Mouse (Mus musculus): ENCODE data around the gene Garnl3. TPM values are rescaled to one million over a fixed set of nuclear protein-coding genes. Genes with fewer than 3 reads are reported as not detected.

Gene Garnl3
- polyA plus RNA-seq, 1 experiment from 2014 or later = 9.4 TPM

DNA sequence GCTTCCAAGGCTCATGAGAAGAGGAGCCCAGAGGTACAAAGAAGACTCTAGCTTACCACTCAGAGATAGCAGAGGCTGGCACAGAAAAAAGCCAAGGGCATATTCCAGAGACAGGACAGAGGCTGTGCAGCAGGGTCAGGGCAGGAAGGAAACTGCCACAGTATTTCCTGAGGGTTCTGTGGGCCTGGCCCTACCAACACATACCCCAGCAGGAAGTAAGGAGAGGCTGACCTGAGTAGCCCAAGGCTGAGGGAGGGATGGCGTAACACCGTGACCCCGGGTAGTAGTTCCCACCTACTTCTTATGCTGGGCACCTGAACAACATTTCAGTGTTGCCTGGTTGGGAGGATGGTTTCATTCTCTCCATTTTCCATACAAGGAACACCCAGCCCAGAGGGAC, 35.6 kb upstream of the Garnl3 start:
- Histone ChIP-seq H3K36me3 (no peaks in the 10 kb centered on the region), H3K4me3 (no peak overlapping the region), H3K4me1 (peaks cover 54% of the 10 kb centered on the region), H3K27me3 (ENCODE audit: low read depth, poor library complexity, severe bottlenecking) (no peaks in the 10 kb centered on the region), H3K9me3 (replicated peaks) (no peaks in the 10 kb centered on the region), H3K27ac (0 out of 2 replicates have a peak overlapping the region, but pooled peaks have one; percentile 44)
- DNase-seq (ENCODE audit: low spot score) = no peak
- WGBS = 97% methylated on average over 3 of the region's 3 CpGs

- H3K36me3 ChIP-seq = no peaks in the 10 kb centered on the region
- peak overlapping the region; percentile 67 for H3K27ac ChIP-seq
- H3K4me3 ChIP-seq = no peak overlapping the region
- H3K4me1 ChIP-seq = peaks cover 54% of the 10 kb centered on the region
- no peak for DNase-seq (ENCODE audit: low spot score)
- 65% methylated on average over 7 of the region's 7 CpGs for WGBS
- H3K27me3 ChIP-seq (ENCODE audit: low read depth, poor library complexity, severe bottlenecking) = no peaks in the 10 kb centered on the region
- H3K9me3 ChIP-seq (replicated peaks) = no peaks in the 10 kb centered on the region
Observed at GRCm38 (mm10) chr2:33165710-33166374, 34.4 kb upstream of the Garnl3 start.

DNA sequence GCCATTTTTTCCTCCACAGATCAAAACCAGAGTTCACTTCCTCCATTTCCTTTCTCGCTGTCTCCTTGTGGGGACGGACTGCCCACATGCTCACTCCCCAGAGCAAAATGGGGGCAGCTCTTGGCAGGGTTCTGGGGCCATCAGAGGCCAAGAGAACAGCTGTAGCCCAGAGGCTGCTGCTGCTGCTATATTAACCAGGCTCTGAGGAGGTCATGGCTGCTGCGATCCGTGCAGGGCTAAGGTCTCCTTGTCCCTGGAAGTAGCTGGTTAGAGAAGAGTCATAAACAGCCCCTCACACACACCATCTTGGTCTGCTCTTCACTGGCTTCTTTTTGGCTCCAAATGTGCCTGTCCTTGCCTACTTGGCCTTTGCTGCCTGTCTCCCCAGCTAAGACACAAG, 33.8 kb upstream of the Garnl3 start:
- Histone ChIP-seq H3K27me3 (ENCODE audit: low read depth, poor library complexity, severe bottlenecking) (no peaks in the 10 kb centered on the region), H3K9me3 (replicated peaks) (no peaks in the 10 kb centered on the region), H3K27ac (peak overlapping the region; percentile 67), H3K36me3 (no peaks in the 10 kb centered on the region), H3K4me3 (no peak overlapping the region), H3K4me1 (peaks cover 55% of the 10 kb centered on the region)
- WGBS = 72% methylated on average over 4 of the region's 4 CpGs
- no peak for DNase-seq (ENCODE audit: low spot score)

- no peak for DNase-seq (ENCODE audit: low spot score)
- Histone ChIP-seq H3K4me3 (no peak overlapping the region), H3K36me3 (no peaks in the 10 kb centered on the region), H3K27ac (peak overlapping the region; percentile 67; the same call in 1 of the 2 replicates), H3K9me3 (replicated peaks) (no peaks in the 10 kb centered on the region), H3K27me3 (ENCODE audit: low read depth, poor library complexity, severe bottlenecking) (no peaks in the 10 kb centered on the region), H3K4me1 (peaks cover 61% of the 10 kb centered on the region)
- WGBS = 65% methylated on average over 3 of the region's 3 CpGs
Observed at GRCm38 (mm10) chr2:33164646-33165045, 33.2 kb upstream of the Garnl3 start.

DNA sequence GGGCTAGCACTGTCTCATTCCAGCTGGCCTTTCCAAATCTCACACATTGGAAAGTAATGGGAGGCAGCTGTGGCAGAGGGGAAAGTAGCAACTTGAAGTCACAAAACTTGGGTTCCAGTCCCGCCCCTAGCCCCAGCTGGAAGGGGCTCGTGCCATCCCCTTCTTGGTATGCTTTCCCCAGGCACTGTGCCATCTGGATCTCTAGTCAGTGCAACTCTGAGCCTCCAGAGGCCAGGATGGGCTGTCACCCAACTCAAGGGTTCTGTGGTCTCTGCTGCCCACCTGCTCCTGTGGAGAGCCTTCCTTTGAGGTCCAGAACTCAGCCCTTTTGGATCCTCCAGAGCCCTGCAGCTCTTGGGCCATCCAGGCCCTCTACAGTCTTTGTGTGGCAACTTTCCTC, 30.7 kb upstream of the Garnl3 start:
- Histone ChIP-seq H3K27me3 (ENCODE audit: low read depth, poor library complexity, severe bottlenecking) (no peaks in the 10 kb centered on the region), H3K4me3 (no peak overlapping the region), H3K4me1 (peaks cover 70% of the 10 kb centered on the region), H3K27ac (peak overlapping the region; percentile 33; the same call in 1 of the 2 replicates), H3K36me3 (no peaks in the 10 kb centered on the region), H3K9me3 (replicated peaks) (no peaks in the 10 kb centered on the region)
- no peak for DNase-seq (ENCODE audit: low spot score)
- 89% methylated on average over 2 of the region's 2 CpGs for WGBS

- 79% methylated on average over 12 of the region's 12 CpGs for WGBS
- DNase-seq (ENCODE audit: low spot score) = no peak
- no peaks in the 10 kb centered on the region for H3K36me3 ChIP-seq
- H3K9me3 ChIP-seq (replicated peaks) = no peaks in the 10 kb centered on the region
- no peak overlapping the region for H3K4me3 ChIP-seq
- peaks cover 58% of the 10 kb centered on the region for H3K4me1 ChIP-seq
- peak overlapping the region; percentile 82 for H3K27ac ChIP-seq
- H3K27me3 ChIP-seq (ENCODE audit: low read depth, poor library complexity, severe bottlenecking) = no peaks in the 10 kb centered on the region
Observed at GRCm38 (mm10) chr2:33160326-33160973, 29.0 kb upstream of the Garnl3 start.

DNA sequence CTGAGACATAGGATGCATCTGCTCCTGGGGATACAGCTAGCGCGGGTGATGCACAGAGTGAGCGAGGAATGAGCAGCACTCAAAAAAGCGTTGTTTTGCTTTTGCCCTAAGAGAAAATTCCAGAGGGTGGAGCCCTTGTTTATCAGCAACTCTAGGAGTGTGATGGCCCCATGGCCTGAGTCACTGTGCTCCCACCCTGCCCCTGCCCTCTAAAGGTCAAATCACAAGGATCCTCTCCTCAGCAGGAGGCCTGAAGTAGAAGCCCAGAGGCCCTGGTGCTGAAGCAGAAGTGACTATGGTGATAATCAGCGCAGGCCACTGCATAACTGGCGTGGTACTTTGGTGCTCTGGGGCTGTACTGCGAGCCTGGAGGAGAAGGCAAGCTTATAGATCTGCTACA, 28.1 kb upstream of the Garnl3 start:
- Histone ChIP-seq H3K27ac (peak overlapping the region; percentile 82; the same call in 1 of the 2 replicates), H3K4me1 (peaks cover 50% of the 10 kb centered on the region)
- 86% methylated on average over 7 of the region's 7 CpGs for WGBS

GRCm38 (mm10) chr2:33158895-33159294, 27.4 kb upstream of the Garnl3 start:
- H3K36me3 ChIP-seq = no peaks in the 10 kb centered on the region
- no peaks in the 10 kb centered on the region for H3K27me3 ChIP-seq (ENCODE audit: low read depth, poor library complexity, severe bottlenecking)
- DNase-seq (ENCODE audit: low spot score) = no peak
- H3K9me3 ChIP-seq (replicated peaks) = no peaks in the 10 kb centered on the region
- no peak overlapping the region for H3K4me3 ChIP-seq
- H3K4me1 ChIP-seq = peaks cover 43% of the 10 kb centered on the region
- 87% methylated on average over 6 of the region's 6 CpGs for WGBS
- peak overlapping the region; percentile 82 for H3K27ac ChIP-seq

More for the DNA sequence above, 28.1 kb upstream of the Garnl3 start:
- Histone ChIP-seq H3K27me3 (ENCODE audit: low read depth, poor library complexity, severe bottlenecking) (no peaks in the 10 kb centered on the region), H3K9me3 (replicated peaks) (no peaks in the 10 kb centered on the region), H3K36me3 (no peaks in the 10 kb centered on the region), H3K4me3 (no peak overlapping the region)
- DNase-seq (ENCODE audit: low spot score) = no peak

GRCm38 (mm10) chr2:33156283-33156781, 24.9 kb upstream of the Garnl3 start:
- Histone ChIP-seq H3K27me3 (ENCODE audit: low read depth, poor library complexity, severe bottlenecking) (no peaks in the 10 kb centered on the region), H3K4me3 (no peak overlapping the region), H3K4me1 (peaks cover 39% of the 10 kb centered on the region), H3K9me3 (replicated peaks) (no peaks in the 10 kb centered on the region), H3K27ac (peak overlapping the region; percentile 53; the same call in 1 of the 2 replicates), H3K36me3 (no peaks in the 10 kb centered on the region)
- DNase-seq (ENCODE audit: low spot score) = no peak
- WGBS = 81% methylated on average over 5 of the region's 5 CpGs

- no peaks in the 10 kb centered on the region for H3K27me3 ChIP-seq (ENCODE audit: low read depth, poor library complexity, severe bottlenecking)
- no peaks in the 10 kb centered on the region for H3K9me3 ChIP-seq (replicated peaks)
- 29% methylated on average over 5 of the region's 5 CpGs for WGBS
- H3K36me3 ChIP-seq = no peaks in the 10 kb centered on the region
- peaks cover 24% of the 10 kb centered on the region for H3K4me1 ChIP-seq
- H3K4me3 ChIP-seq = no peak overlapping the region
- H3K27ac ChIP-seq = peak overlapping the region; percentile 53
- peak; percentile 87 for DNase-seq (ENCODE audit: low spot score)
Observed at GRCm38 (mm10) chr2:33154751-33155372, 23.4 kb upstream of the Garnl3 start.

DNA sequence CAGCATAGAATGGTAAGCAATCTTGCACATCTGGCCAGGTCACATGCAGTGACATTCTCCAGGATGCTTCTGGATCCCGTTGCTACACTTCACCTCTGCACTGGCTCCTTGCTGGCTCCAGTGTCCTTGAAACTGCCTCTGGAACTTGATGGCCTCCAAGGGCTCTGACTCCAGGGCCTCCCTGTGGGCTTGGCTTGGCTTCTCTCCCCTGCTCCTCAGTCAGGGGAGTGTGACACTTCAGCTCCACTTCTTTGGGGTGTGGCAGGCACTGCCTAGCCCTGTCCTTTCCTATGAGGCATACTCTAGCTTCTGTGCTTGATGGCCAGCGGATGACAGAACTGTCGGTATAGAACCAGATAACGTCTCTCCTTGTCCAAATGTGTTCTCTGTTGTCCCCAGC, 15.5 kb upstream of the Garnl3 start:
- H3K27me3 ChIP-seq (ENCODE audit: low read depth, poor library complexity, severe bottlenecking) = no peaks in the 10 kb centered on the region
- H3K4me1 ChIP-seq = no peaks in the 10 kb centered on the region
- H3K27ac ChIP-seq = no peak overlapping the region
- no peak for DNase-seq (ENCODE audit: low spot score)
- WGBS = 88% methylated on average over 4 of the region's 4 CpGs
- no peaks in the 10 kb centered on the region for H3K9me3 ChIP-seq (replicated peaks)
- H3K36me3 ChIP-seq = no peaks in the 10 kb centered on the region
- H3K4me3 ChIP-seq = no peak overlapping the region

- WGBS = 87% methylated on average over 2 of the region's 2 CpGs
- no peaks in the 10 kb centered on the region for H3K9me3 ChIP-seq (replicated peaks)
- no peaks in the 10 kb centered on the region for H3K27me3 ChIP-seq (ENCODE audit: low read depth, poor library complexity, severe bottlenecking)
Observed at GRCm38 (mm10) chr2:33143292-33143691, 11.8 kb upstream of the Garnl3 start.

GRCm38 (mm10) chr2:33138491-33138890, 7.0 kb upstream of the Garnl3 start:
- no peaks in the 10 kb centered on the region for H3K9me3 ChIP-seq (replicated peaks)
- 88% methylated on average over 2 of the region's 2 CpGs for WGBS

More at GRCm38 (mm10) chr2:33143292-33143691, 11.8 kb upstream of the Garnl3 start:
- Histone ChIP-seq H3K27ac (no peak overlapping the region), H3K4me3 (no peak overlapping the region), H3K36me3 (no peaks in the 10 kb centered on the region), H3K4me1 (no peaks in the 10 kb centered on the region)
- DNase-seq (ENCODE audit: low spot score) = no peak

More at GRCm38 (mm10) chr2:33138491-33138890, 7.0 kb upstream of the Garnl3 start:
- Histone ChIP-seq H3K36me3 (no peaks in the 10 kb centered on the region), H3K4me3 (no peak overlapping the region), H3K27me3 (ENCODE audit: low read depth, poor library complexity, severe bottlenecking) (peaks cover 8% of the 10 kb centered on the region; the same call in 1 of the 2 replicates), H3K27ac (no peak overlapping the region), H3K4me1 (no peaks in the 10 kb centered on the region)
- no peak for DNase-seq (ENCODE audit: low spot score)
